Mouse (Mus musculus) urinary bladder, postnatal 4 days (tissue): Measurements from ENCODE around the gene Stap2.

ENCODE experiments used
- DNase-seq, 2 experiments: peaks; one replicate each; pipeline ENCODE4 v3.0.0; 2021 to 2022; ENCODE audit warnings: low spot score in 2 of 2

The Stap2 gene

GRCm38 (mm10) chr17:56024931-56025330, 19.5 kb upstream of the Stap2 start:
- no peak for DNase-seq

GRCm38 (mm10) chr17:56024476-56024875, 19.1 kb upstream of the Stap2 start:
- no peak for DNase-seq

- DNase-seq = no peak
These were observed 18.0 kb upstream of the Stap2 start for GRCm38 (mm10) chr17:56023386-56023785.

- no peak for DNase-seq
These were observed 17.6 kb upstream of the Stap2 start for GRCm38 (mm10) chr17:56022989-56023290.

DNA sequence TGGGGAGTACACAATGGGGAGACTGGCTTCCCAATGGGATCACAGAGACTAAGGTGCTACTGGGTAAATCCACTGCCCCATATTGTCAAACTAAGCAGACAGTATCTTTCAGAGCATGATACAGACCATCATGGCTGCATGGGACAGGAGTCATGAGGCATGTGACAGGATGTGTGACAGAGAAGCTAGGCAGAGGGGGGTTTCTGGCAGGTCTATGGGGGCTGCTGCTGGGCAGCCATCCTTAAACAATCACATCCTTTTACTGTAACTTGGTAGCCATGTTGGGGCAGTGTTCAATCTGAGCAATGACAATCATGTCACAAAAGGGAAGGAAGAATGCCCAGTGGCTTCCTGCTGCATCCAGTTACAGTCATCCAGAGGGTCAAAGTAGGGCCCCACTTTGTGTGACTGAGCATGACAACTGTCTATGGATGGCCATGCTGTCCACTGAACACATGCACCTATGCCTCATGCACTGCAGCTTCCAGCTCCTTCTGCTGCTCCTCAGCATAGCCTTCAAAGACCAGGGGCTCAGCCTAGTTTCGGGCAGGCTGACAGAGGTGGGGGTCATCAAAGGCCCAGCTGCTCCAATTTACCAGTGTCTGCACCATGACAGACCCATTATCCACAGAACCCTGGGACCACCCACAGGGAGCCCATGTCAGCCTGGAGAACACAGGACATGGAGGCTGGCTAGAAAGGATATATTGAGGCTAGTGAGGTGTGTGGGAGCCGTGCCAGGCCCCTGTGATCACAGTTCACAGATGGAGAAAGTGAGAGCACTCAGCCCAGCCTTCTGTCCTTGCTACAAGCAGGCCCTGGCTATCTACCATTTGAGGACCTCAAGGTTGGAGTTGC, 17.0 kb upstream of the Stap2 start:
- no peak for DNase-seq

DNA sequence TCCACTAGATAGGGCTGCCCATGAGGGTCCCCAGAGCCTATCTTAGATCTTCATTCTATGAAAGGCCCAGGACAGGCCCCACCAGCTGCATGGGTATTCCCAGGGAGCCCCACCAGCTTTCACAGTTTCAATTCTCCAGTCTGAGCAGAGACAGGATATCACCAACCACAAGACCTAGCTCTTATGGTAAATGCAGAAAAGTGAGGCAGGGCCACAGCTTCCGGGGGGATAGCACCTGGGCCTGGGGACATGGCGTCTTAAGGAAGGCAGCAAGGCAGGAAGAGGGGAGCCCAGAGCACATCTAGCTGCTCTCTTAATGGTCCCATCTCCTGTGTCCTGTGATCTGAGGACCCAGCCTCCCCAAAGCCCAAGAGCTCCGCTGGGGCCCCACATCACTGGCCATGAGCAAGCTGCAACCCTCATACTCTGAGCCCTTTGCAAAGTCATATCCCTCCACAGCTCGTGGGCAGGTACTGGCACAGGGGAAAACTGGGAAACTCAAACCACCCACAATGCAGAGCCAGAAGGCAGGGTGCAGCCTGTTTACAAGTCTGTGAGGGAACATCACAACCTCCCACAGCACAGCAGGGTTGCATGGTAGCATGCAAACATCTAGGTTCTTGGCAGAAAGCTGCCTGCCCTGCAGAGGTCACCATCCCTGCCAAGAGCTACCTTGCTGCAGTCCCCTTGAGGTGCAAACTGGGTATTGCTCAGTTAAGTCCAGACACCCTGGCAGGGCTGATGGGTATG, 16.0 kb upstream of the Stap2 start:
- no peak for DNase-seq

DNA sequence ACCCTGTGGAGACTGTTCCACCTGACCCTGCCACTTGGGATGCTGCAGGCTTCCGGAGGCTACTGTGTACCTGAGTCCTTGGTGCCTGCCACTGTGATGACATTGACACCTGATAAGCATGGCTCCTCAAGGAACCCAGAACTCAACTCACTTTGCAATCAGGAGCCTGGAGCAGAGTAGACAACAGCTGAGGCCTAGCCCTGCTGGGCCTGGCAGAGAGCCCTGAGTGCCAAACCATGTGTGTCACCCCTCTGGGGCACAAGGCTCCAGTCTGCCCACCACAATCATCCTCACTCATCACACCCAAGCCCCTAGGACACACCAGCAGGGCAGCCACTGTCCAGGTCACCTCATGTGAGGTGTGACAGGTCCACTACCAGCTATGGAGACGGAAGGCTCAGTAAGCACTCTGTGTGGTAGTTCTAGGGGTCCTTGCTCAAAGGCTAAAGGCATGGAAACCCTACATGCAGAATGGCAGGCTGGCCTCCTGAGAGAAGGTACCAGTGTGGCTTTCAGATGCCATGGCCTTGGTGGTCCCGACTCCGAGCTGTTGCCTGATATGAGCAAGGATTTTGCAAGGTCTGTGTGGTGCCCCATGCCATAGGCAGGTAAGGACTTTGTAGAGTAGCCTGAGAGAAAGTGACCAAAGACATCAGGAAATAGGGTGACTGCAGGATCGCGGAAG, 15.2 kb upstream of the Stap2 start:
- DNase-seq = no peak

DNA sequence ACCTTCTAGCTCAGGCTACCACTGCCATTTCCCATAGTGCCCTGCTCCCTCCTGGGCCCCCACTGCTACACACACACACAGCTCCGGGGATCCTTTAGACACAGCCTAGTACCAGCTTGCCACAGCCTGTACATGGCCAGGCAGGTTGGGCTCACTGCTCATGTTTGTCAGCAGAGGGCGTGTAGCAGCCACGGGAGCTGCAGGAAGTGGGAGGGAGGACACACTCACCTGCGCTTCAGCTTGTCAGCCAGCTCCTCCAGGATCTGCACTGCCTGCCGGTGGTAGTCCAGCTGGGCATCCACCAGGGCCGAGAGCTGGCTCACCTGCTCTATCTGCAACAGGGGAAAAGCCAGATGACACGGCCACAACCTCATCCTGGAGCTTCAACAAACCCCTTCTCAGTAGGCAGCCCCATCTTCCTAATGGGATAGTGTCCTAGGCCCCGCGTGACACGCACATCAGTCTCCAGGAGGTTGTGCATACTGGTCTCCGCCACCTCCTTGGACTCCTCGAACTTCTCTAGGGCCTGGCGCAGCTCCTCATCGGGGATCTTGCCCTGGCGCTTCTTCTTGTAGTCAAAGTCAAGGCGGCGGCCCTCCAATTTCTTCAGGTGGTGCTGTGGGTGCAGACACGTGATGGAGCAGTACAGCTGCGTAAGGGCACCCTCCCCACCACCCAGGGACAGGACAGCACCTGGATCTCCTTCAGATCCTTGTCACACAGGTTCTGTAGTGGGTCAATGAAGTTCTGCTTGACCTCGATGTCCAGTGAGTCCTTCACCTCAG, 13.2 kb upstream of the Stap2 start:
- no peak for DNase-seq

GRCm38 (mm10) chr17:56017848-56018247, 12.5 kb upstream of the Stap2 start:
- DNase-seq = no peak

DNA sequence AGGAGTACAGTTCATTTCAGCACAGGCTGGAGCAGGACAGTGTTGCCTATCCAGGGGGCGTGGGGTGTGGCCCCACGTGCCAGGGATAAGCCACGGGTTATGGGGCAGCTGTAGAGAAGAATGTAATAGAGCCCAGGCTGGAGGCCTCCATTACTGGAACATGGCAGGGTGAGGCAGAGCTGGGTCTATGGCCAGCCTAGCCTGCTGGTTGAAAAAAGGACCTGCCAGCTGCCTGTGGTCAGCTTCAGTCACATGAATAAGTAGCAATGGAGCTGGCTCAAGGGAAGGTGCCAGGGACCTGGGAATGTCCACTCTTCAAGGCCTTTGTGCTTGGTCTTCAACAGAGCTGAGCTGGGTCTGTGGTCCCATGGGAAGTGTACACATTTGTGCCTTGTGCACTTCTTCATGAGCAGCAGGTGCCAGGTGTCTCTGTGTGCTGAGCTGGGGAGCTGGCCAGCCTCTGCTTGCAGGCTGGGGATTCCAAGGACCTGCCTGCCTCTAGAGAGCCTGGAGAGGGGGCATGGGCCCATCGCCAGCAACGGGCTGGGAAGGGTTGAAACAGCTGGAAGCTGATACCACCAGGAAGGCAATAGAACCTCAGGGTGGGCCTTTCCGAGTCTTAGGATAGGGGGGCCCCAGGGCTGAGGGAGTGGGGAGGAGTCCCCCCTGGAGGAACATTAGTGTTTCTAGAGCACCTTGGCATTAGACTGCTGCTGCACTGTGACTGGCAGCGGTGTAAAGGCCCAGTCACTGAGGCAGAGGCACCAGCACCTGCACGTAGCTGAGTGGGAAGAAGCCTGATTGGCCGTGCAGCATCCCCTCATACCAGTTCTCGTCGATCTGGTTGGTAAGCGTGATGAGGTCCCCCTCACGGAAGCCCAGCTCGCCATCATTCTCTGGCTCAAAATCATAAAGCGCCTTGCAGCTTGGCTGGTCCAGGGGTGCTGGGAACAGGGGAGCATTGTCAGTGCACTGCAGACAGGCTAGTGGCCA, 11.7 kb upstream of the Stap2 start:
- no peak for DNase-seq

- DNase-seq = no peak
These were observed 11.0 kb upstream of the Stap2 start for GRCm38 (mm10) chr17:56016382-56016781.

DNA sequence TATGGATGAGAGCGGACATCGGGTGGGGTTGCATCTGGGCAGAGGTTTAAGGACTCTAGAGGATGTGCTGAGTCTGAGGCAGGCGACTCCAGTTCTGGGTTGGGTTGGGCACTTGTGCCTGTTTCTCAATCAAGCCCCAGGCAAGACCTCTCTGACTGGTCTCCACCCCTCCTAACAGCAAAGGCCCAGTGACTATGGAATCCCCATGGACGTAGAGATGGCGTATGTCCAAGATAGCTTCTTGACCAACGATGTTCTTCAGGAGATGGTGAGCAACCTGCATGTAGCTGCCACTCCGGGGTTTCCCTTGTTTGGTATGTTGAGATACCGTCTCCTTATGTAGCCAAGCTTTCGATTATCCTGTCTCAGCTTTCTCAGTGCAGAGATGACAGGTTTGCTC, 9.9 kb upstream of the Stap2 start:
- DNase-seq = no peak

DNA sequence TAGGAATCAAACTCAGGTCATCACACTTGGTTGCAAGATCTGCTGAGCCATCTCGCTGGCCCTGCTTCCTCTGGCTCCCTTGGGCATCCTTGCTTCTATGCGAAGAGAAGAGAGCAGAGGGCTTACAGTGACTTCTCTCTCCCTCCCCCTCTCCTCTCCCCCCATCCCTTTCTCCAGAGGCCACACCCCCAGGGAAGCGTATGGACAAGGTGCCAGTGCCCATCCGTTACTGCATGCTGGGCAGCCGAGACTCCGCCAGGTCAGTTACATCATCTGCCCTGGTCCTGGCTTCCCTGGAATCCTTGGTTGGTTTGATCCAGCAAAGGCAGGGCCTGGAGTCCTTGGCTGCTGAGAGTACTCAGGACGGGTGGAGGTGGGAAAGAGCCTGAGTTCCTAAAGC, 6.1 kb upstream of the Stap2 start:
- no peak for DNase-seq

DNA sequence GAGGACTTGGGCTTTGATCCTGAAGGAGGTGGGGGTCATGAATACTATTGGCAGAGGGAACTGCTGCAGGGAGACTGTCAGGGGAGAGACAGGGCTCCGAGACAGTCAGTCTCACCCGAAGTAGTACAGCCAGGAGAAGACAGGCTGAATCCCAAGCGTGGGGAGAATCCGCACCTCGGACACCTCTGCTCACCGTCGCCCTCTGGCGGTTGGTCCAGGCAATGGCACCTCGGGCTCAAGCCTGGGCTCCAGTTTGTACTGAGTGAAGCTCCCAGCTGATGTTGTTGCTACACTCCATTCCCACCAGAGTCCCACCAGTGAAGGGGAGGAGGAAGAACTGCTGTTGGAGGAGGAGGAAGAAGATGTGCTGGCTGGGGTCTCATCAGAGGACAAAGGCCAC, 5.3 kb upstream of the Stap2 start:
- peak; percentile 66 to 85 for DNase-seq

- no peak for DNase-seq
These were observed 4.9 kb upstream of the Stap2 start for GRCm38 (mm10) chr17:56010255-56010654.

DNA sequence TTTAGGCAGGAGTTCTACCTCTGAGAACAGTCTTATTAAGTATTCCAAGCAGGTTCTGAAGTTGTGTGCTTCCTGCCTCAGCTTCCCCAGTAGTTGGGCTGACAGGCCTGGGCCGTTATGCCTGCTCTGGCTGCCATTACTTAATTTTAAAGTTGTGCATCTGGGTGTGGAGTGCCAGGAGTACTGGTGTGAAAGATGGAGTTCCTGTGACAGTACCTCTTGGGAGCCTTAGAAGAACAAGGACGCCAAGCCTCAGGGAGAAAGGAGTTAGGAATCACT, 4.5 kb upstream of the Stap2 start:
- DNase-seq = no peak

DNA sequence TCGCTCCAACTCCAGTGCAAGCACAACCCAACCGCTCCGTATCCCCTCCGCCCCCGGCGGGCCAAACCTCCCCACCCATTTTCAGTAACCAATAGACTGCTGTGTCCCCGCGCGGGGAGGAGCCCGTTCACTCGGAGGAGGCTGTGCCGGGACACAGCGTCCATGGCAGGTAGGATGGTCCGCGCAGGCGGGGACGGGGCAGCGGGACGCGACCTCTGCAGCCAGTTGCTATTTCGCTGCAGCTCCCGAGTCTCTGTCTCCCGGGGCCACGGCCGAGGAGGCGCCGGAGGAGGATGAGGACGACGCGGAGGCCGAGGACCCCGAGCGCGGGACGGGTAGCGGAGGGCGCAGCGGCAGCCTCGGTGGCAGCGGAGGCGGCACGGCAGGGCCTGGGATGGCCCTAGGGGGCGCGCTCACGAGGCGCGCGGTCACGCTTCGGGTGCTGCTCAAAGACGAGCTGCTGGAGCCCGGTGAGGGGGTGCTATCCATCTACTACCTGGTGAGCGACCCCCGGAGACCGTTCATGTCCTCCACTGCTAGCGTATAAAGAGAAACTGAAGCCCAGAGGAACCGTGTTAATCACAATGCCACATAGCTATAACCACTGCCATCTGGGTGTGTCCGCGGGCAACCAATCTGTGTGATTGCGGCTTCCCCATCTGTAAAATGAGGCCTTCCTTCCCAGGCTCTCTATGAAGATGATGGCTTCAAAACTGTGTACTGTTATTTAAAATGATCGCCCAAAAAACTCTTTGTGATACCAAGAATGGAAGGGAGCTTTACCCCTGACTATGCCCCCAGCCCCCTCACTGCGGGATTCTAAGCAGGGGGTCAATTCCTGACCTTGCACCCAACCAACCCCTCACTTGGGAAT, 3.9 kb upstream of the Stap2 start:
- peak; percentile 88 for DNase-seq

- peak; percentile 91 to 92 for DNase-seq
These were observed 3.1 kb upstream of the Stap2 start for GRCm38 (mm10) chr17:56008356-56009087.
